Mouse (Mus musculus) heart, adult 9 months (tissue): ENCODE data around the gene Ube2l3.
"Not testable (repeated sequence)": the region's sequence is repeated elsewhere in the genome, so short reads cannot be mapped to it uniquely, and the experiment has no call there.

Source experiments
- DNase-seq, 2 experiments: peaks; one replicate each; pipeline ENCODE4 v3.0.0; 2022; ENCODE audit warnings: low spot score in 2 of 2

Ube2l3 gene

DNA sequence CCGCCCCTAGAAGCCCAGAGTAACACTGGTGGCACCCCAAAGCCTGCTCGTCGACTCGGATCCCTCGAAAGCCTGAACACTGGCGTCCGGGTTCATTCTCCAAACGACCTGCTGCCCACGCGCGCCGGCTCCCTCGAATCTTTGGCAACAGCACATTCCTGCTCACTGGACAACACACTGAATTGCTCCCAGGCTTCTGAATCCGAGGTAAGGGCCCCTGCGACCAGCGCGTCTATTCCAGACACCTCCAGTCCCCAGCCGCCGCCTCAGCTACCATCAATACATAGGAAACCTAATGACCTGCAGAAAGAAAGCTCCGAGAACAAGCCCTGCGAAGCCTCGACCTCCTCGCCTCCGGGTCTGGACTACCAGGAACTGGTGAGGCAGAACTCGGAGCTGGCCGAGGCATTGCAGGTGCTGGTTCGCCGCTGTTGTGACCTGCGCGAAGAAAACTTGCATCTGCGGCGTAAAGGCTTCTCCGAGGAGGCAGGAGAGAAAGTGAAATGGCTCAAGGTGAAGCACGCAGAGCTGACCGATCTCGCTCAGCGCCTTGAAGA lies 7.0 kb upstream of the Ube2l3 start:
- DNase-seq: peak in 1 of 2 experiments; percentile 6

DNA sequence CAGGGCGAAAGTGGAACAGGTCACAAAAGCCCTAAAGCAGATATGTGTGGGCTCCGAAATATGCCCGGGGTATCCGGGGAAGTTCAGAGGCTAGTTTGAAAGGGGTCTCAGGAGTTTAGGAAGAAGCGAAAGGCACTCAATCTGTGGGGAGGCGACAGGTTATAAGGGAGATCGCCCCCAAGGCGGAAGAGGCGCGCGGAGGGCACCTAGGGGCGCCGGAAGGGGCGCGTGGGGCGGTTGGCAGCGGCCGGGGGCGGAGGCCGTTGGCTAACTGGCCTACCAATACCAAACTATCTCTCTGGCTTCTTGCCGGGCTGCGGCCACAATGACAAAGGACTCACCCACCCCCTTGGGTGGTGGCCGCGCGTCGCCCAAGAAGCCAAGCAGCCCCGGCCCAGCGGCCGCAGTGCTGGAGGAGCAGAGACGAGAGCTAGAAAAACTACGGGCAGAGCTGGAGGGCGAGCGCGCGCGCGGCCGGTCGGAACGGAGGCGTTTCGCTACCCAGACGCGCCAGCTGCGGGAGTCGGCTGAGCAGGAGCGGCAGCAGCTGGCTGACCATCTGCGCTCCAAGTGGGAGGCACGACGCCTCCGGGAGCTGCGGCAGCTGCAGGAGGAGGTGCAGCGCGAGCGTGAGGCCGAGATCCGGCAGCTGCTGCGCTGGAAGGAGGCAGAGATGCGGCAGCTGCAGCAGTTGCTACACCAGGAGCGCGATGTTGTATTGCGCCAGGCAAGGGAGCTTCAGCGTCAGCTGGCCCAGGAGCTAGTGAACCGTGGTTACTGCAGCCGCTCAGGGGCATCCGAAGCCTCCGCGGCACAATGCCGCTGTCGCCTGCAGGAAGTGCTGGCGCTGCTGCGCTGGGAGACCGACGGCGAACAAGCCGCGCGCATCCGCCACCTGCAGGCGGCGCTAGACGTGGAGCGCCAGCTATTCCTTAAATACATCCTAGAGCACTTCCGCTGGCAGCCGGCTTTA lies 6.2 kb upstream of the Ube2l3 start, which contains the start of gene Rimbp3:
Gene Rimbp3, plus strand, starts transcription at position 215 of the 973 bp plus-strand sequence.
- peak; percentile 64 to 81 for DNase-seq

DNA sequence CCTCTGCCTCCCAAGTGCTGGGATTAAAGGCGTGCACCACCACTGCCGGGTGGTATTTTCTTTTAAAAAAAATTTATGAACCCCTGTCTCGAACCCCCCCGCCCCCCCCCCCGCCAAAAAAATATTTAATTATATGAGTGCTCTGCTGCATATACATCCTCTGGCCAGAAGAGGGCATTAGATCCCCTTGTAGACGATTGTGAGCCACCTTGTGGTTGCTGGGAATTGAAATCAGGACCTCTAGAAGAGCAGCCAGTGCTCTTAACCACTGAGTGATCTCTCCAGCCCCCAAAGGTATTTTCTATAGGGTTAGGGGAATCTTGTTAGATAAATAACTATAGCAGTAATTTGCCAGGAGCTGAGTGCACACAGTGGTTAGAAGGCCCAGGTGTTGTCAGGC lies 2.5 kb upstream of the Ube2l3 start:
- DNase-seq: peak in 1 of 2 experiments; percentile 21

DNA sequence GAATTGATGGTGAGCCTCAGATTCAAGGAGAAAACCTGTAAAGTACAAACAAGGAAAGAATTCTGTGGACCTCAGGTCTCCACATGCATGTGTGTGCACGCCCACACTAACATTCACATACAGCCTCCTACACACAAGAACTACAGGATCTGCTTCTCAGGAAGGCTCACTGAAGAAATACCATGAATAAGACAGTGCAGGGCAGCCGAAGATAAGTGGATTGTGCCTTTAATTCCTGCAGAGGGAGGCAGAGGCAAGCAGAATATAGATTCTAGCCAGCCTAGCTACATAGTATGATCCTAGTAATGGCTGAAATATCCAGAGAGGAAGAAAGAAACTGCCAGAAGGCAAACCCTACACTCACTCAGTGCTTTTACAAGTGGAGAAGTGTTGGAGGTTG lies 472 bp downstream of the Ube2l3 start:
- no peak for DNase-seq

DNA sequence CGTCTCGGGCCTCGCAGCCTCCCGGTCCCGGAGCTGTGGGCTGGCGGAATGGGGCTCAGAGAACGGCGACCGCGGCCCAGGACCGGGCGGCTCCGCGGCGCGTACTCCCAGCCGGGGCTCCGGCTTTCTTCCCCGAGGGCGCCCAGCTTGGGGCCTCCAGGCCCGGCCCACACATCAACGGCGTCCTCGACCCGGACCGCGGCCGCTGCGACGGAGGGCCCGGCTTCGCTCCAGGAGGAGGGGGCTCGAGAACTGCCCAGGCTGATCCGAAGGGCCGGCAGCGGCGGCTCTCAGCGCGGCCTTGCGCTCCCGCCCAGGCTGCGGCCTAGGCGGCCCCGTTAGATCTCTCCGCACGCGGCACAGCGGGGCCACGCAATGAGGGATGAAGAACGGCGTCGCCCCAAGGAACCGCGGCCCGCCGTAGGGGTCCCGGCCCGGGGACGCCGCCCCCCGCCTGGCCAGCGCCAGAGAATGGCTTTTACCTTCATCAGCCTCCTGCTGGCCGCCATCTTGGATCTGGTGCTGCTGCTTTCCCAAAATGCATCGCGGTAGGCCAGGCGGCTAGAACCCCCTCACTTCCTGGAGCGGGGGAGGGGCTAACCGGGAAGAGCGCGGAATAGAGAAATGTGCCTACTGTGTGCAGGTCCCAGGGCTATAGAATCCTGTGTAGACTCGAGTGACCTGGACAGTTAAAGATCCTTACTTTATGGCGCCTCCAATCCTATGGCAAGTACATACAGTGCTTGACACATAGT lies 1.3 kb downstream of the Ube2l3 start:
- DNase-seq: peak; percentile 78 to 80

DNA sequence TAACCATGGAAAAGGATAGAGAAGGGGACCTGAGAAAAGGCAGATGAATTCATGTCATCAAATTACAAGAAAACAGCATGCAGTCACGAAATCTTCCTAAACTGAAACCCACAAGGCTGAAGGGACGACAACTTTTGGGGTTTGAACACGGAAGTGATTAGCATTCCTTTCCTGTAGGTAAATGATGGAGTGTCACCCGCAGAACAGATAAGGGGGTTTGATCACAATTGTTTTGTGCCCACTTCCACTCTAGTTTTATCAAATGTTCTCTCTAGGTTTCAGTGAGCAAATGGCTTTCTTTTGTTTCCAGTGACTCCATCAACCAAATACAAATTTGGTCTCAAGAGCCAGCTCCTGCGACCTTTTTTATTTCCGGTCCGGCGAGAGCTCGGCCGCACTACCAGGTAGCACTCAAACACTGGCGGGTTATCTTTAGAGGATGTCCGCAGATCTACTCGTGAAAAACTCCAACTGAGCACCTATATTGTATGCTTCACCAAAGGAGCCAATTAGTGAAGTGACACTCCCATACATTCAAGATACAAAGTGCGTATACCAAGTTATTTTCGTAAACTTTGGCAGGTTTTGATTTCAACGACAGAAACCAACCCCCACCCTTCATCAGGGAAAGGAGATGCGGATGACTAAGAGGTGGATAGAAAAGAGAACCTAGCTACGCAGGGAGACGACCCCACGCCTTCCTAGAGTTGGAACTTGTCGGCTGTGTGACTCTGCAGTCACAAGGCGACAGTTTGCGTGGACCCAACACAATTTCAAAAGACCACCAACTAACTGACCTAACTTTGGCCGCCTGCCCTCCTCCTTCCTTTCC lies 2.1 kb downstream of the Ube2l3 start:
- no peak for DNase-seq

DNA sequence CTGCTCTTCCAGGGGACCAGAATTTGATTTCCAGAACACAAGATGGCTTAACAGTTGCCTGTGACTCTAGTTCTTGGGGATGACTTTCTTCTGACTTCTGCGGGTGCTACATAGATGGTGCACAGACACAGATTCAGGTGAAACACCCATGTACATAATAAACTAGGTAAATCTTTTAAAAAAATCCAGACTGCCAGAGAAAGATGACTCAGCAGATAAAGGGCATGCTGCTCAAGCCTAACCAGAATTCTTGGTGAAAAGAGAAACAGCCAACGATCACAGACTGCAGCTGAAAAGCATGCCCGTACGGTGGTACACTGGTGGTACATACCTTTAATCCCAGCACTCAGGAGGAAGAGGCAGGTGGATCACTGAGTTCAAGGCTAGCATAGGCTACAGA lies 8.6 kb downstream of the Ube2l3 start:
- no peak for DNase-seq

DNA sequence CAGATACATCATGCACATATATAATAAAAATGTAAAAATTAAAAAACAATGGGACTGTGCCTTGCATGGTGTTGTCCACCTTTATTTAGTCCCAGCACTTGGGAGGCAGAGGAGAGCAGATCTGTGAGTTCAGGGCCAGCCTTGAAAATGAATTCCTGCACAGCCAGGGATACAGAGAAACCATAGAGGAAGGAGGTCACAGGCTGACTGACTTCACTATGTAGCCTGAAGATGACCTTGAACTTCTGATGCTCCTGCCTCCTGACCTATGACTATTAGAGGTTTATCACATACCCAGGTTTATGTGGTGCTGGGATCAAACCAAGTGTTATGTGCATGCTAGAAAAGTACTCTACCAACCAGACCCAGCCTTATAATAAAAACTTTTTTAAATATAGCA lies 17.0 kb downstream of the Ube2l3 start:
- DNase-seq: no peak

DNA sequence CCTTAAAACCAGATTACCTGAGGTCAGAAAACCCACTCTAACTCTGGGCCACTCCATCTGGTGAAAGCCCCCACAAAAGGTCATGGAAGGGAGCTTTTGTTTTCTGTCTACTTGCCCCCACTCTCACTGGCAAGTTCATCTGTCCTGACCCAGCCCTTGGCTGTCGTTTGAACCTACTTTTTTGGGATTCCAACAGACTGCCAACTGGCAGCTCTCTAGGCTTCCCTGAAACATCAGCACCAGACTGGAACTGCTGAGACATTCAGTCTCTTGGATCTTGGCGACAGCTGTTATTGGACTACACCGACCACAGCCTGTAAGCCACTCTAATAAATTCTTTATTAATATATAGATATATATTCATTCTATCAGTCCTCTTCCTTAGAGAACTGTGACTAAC lies 19.4 kb downstream of the Ube2l3 start:
- DNase-seq: no peak

DNA sequence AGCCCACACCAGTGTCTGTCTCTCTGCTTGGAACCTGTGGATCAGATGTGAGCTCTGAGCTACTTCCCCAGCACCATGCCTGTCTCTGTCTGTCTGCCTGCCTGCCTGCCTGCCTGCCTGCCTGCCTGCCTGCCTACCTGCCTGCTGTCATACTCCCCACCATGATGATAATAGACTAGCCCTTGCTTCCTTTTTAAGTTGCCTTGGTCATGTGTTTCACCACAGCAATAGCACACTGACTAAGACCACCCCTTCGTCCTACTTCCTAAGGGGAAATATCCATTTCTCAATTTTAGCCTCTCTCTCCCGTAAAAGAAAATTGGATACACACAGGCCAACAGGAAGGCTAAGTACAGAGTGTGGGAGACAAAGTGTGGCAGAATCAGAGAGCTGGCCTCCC lies 20.3 kb downstream of the Ube2l3 start:
- DNase-seq: no peak

DNA sequence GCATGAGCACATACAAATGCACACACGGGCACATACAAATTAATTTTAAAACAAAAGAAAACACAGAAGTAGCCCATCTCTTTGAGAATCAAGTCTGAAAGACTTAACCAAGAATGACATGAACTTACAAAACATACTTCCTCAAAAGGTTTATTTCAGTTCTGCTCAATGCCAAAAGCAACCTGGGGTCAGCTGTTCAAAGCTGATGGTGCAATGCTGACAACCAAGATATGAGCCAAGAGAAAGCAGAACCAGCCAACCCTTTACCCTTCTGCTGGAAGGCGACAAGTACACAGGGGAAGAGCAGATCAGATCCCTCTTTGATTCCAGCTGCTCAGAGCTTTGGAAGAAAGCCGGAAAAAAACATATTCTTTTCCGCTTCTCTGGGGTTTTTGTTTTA lies 21.1 kb downstream of the Ube2l3 start:
- DNase-seq: peak; percentile 37 to 46

DNA sequence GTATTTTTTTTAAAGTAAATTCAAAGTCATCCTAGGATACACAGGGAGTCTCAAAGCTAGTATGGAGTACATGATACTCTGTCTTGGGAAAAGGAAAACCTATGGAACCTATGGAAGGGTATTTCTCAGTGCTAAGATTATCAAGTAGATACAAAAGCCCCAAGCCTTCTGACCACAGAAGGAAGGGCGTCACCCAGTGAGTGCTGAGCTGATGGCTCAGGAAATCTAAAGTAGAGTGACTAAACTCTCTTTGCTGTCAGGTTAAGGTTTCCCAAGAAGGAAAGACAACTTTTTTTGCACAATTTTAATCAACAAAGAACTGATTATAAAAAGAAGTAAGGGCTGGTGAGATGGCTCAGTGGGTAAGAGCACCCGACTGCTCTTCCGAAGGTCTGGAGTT lies 22.7 kb downstream of the Ube2l3 start:
- DNase-seq: no peak

DNA sequence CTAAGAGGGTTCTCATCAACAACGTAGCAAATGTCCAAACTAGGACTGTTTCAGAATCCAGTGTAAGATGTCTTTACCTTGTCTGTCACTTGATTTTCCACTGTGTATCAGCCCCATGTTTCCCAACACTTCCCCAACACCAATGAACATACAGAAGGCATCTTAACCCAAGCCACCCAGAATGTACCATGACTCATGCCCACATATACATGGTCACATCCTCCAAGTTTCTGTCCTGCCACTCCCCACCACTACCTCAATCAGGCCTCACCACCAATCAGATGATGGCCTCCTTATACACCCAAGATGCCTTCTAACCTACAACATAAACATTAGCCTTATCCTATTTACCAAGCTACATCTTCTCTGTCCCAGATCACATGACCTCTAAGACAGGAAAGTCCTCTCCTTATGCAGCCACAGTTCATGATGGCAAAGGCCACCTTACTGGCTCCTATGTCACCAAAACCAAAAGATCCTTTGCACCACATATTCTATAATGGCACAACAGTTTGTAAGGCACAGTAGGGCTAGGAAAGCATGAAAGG lies 24.8 kb downstream of the Ube2l3 start:
- no peak for DNase-seq

DNA sequence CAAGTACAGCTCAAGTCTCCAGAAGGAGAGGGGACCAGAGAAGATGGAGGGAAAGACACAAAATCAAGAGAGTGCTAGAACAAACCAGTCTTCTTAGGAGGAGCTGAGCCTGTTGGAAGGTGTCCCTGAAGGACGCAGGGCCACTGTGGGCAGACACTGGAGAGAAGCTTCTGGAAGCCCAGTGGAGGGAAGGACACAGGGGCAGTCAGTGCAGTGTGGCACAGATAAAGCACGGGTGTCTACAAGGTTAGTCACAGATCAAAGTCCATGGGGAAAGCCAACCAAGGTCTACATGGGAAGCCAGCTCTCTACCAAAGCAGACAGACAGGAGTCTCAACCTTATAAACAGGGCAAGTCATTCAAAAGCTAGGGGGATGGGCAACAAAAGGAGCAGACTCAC lies 26.7 kb downstream of the Ube2l3 start:
- DNase-seq: no peak

DNA sequence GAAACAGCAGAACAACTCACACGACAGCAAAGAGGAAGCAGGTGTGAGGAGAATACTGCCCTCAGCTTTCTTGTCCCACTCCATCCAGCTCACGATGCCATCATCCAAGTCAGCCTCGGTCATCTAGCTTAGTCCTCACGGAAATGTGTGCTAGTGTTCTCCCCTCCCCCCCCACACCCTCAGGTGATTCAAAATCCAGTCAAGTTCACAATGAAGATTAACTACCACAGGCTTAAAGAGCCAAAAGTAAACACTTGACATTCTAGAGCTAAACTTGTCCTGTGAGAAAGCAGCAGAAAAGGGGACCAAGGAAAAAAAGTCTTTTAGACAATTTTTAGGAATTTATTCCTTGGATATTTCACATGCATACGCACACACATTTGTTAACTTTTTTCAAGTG lies 34.4 kb downstream of the Ube2l3 start:
- DNase-seq: no peak

DNA sequence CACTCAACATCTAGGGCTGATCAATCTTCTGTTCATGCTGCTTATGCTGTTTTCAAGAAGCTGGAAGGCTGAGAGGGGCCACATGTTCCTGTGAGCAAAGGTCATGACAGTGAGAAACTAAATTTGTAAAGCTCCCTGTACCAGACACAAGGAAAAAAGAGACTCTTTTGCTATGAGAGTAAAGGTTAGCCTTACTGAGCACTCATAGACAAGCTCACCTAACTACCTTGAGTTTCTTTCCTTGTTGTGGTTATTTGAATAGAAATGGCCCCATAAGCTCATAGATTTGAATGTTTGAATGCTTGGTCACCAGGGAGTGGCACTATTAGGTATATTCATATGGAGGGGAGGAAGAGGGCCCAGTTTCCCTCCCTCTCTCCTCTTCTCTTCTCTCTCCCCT lies 35.3 kb downstream of the Ube2l3 start:
- no peak for DNase-seq

DNA sequence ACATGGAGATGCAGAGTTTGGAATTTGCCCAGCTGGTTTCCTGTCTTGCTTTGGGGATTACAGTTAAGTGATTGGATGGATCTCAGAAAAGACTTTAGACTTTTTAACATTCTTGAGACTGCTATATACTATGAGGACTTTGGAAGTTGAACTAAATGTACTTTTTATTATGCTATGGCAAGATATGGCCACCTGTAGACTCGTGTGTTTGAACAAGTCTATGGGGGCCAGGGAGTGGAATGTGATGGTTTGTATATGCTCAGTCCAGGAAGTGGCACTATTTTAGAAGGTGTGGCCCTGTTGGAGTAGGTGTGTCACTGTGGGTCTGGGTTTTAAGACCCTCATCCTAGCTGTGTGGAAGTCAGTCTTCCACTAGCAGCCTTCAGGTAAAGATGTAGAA lies 37.0 kb downstream of the Ube2l3 start:
- DNase-seq: not testable (repeated sequence)

DNA sequence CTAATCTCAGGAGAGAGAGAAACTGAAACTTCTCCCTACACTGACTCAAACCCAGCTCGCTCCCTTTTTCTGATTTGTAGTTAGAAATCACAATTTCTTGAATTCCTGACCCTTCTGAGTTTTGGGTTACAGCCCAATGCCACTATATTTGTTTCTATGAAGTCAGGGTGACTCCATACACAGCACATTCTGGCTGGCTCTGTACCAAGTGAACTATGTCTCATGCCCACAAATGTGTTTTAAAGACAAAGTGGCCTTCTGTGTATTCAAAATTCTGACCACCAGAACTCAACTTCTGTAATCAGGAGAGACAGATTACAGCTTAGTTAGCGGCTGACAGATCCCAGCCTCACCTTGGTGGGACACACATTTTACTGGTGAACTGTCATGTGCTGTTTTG lies 48.1 kb downstream of the Ube2l3 start:
- no peak for DNase-seq

DNA sequence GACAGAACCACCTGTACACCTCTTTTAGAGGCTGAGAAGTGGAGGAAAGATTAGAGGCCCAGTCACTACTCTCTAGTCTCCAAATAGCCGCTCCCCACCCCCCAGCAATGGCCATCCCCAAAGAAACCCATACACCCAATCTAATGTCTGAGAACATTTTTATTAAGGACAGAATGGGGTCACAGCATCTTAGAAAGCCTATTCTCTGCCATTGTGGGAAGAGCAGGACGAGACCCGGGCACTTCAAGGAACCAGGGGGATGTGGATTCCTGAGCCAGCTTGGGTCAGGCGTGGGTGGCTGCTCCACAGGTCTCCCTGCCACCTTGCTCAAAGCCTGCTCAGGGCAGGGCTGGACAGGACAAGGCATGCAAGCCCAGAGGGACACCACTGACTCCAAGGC lies 50.6 kb downstream of the Ube2l3 start:
- no peak for DNase-seq

DNA sequence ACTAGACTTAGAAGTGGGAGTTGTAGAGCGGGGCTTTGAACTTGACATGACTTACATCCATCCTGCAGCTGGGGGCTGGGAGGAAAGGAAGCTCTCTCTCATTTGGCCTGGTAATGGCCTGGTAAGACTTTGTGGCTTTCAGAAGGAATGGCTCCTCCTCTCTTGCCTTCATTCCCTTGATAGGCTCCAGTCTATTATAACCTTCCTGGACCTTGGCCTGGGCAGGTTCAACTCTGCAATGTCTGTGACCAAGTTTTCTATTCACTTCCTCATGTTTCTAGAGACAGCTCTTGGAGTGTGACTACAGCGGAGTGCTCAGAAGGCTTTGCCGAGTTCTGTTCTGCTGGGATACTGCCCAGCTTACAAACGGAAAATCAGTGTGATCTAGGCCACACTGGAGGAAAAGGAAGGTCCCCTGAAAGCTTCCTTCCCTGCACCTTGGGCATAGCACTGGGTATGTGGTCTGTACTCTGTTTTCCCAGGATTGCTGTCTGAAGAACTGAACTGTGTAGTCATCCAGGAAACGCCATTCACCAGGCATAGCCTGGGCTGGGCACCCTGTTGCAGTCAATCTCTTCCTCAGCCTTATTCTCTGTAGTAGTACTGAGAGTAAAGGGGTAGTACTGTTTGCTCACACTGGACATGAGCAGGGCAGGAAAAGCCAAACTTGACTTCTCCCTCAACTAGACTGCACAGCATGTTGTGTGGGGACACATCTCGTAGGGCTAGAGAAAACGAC lies 51.8 kb downstream of the Ube2l3 start:
- DNase-seq: no peak

DNA sequence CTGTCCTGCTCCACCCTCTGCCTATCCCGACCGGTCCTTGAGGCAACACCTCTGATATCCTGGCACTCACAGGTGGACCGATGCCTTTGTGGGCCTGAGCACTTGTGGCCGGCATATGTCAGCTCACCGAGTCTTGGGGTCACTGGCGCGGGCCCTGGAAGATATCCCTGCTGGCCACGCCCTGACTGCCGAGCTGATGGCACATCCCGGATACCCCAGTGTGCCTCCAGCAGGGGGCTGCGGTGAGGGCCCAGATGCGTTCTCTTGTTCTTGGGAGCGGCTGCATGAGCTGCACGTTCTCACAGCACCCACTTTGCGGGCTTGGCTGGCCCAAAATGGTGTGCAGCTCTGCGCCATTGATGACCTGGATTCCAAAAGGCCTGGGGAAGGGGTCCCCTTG lies 54.4 kb downstream of the Ube2l3 start:
- DNase-seq: no peak
